Mouse (Mus musculus) heart, embryonic 10.5 days (tissue): ENCODE measurements at regions not wholly inside any gene's neighbourhood (a gene's known extent, or its start where the extent isn't known, plus 50 kb on each side); places are given as distances from the start of the nearest gene placed in this dataset.

ENCODE experiments used
- DNase-seq: peaks from one replicate; pipeline ENCODE4 v3.0.0-alpha.2; 2017; ENCODE audit warnings: low spot score
- H3K27ac ChIP-seq: fragments of 300-500 bp; sonication (generic); 2 replicates; pipeline ENCODE4 v1.5.1; 2016; ENCODE audit warnings: mild to moderate bottlenecking
- H3K27me3 ChIP-seq: fragments of 300-500 bp; sonication (generic); 2 replicates; pipeline ENCODE4 v1.6.1; 2016; ENCODE audit warnings: mild to moderate bottlenecking; ENCODE audit not compliant: poor library complexity, insufficient read depth, severe bottlenecking
- H3K36me3 ChIP-seq: fragments of 300-500 bp; sonication (generic); 2 replicates; pipeline ENCODE4 v1.6.1; 2016; ENCODE audit warnings: mild to moderate bottlenecking, moderate library complexity
- H3K4me1 ChIP-seq: fragments of 300-500 bp; sonication (generic); 2 replicates; pipeline ENCODE4 v1.6.1; 2016; ENCODE audit warnings: mild to moderate bottlenecking
- H3K4me3 ChIP-seq: fragments of 300-500 bp; sonication (generic); 2 replicates; pipeline ENCODE4 v1.5.1; 2016; ENCODE audit warnings: mild to moderate bottlenecking, moderate library complexity
- H3K9me3 ChIP-seq: fragments of 300-500 bp; sonication (generic); 2 replicates; pipeline ENCODE4 v1.6.1; 2016; ENCODE audit warnings: mild to moderate bottlenecking, moderate library complexity
- WGBS: fragments of 180-500 bp; shearing (Covaris S2); methylation state at CpG from one replicate; pipeline ENCODE4 v1.1.7; 2016; 5-methylcytosine and 5-hydroxymethylcytosine counted together

- 0 out of 2 replicates have a peak overlapping the region, but pooled peaks have one; percentile 8 for H3K27ac ChIP-seq
Observed at GRCm38 (mm10) chr15:63658031-63658521, 186.9 kb downstream of the Gsdmc2 start.

GRCm38 (mm10) chr15:63652216-63652961 lies 192.6 kb downstream of the Gsdmc2 start:
- H3K27ac ChIP-seq: no peak overlapping the region
- H3K27me3 ChIP-seq: no peaks in the 10 kb centered on the region
- H3K36me3 ChIP-seq: no peaks in the 10 kb centered on the region
- peak; percentile 80 for DNase-seq
- 41% methylated on average over 11 of the region's 11 CpGs for WGBS
- H3K4me1 ChIP-seq: peaks cover 3% of the 10 kb centered on the region; the same call in 1 of the 2 replicates
- no peaks in the 10 kb centered on the region for H3K9me3 ChIP-seq
- H3K4me3 ChIP-seq: no peak overlapping the region

More at GRCm38 (mm10) chr15:63658031-63658521, 186.9 kb downstream of the Gsdmc2 start:
- no peaks in the 10 kb centered on the region for H3K27me3 ChIP-seq
- peaks cover 14% of the 10 kb centered on the region; the same call in 1 of the 2 replicates for H3K4me1 ChIP-seq
- DNase-seq: no peak
- H3K4me3 ChIP-seq: no peak overlapping the region
- H3K36me3 ChIP-seq: no peaks in the 10 kb centered on the region
- no peaks in the 10 kb centered on the region for H3K9me3 ChIP-seq
- 57% methylated on average over 9 of the region's 9 CpGs for WGBS

GRCm38 (mm10) chr15:63651120-63651519 lies 193.9 kb downstream of the Gsdmc2 start:
- no peak overlapping the region for H3K27ac ChIP-seq
- 89% methylated on average over 7 of the region's 7 CpGs for WGBS
- H3K36me3 ChIP-seq: no peaks in the 10 kb centered on the region

GRCm38 (mm10) chr15:63648142-63648989 lies 196.6 kb downstream of the Gsdmc2 start:
- H3K36me3 ChIP-seq: no peaks in the 10 kb centered on the region
- no peaks in the 10 kb centered on the region for H3K27me3 ChIP-seq
- H3K4me1 ChIP-seq: no peaks in the 10 kb centered on the region; the same call in 1 of the 2 replicates
- H3K4me3 ChIP-seq: no peak overlapping the region
- 0 out of 2 replicates have a peak overlapping the region, but pooled peaks have one; percentile 22 for H3K27ac ChIP-seq
- WGBS: 74% methylated on average over 12 of the region's 12 CpGs
- DNase-seq: no peak
- H3K9me3 ChIP-seq: no peaks in the 10 kb centered on the region

More at GRCm38 (mm10) chr15:63651120-63651519, 193.9 kb downstream of the Gsdmc2 start:
- Histone ChIP-seq H3K9me3 (no peaks in the 10 kb centered on the region), H3K27me3 (no peaks in the 10 kb centered on the region), H3K4me3 (no peak overlapping the region), H3K4me1 (no peaks in the 10 kb centered on the region; the same call in 1 of the 2 replicates)
- DNase-seq: no peak

GRCm38 (mm10) chr15:63624814-63625213 lies 220.2 kb downstream of the Gsdmc2 start:
- Histone ChIP-seq H3K9me3 (no peaks in the 10 kb centered on the region), H3K4me1 (no peaks in the 10 kb centered on the region), H3K4me3 (no peak overlapping the region), H3K27ac (no peak overlapping the region), H3K27me3 (no peaks in the 10 kb centered on the region), H3K36me3 (no peaks in the 10 kb centered on the region)
- no peak for DNase-seq

GRCm38 (mm10) chr15:63624249-63624648 lies 220.7 kb downstream of the Gsdmc2 start:
- DNase-seq: no peak
- 81% methylated on average over 2 of the region's 2 CpGs for WGBS
- H3K27ac ChIP-seq: no peak overlapping the region

GRCm38 (mm10) chr15:63616506-63617208 lies 228.3 kb downstream of the Gsdmc2 start:
- Histone ChIP-seq H3K4me3 (no peak overlapping the region), H3K27me3 (no peaks in the 10 kb centered on the region), H3K9me3 (no peaks in the 10 kb centered on the region), H3K4me1 (peaks cover 6% of the 10 kb centered on the region), H3K27ac (peak overlapping the region; percentile 47; the same call in 1 of the 2 replicates), H3K36me3 (no peaks in the 10 kb centered on the region)
- peak; percentile 76 for DNase-seq
- 25% methylated on average over 8 of the region's 8 CpGs for WGBS

More at GRCm38 (mm10) chr15:63624249-63624648, 220.7 kb downstream of the Gsdmc2 start:
- no peaks in the 10 kb centered on the region for H3K36me3 ChIP-seq
- no peaks in the 10 kb centered on the region for H3K9me3 ChIP-seq
- H3K4me1 ChIP-seq: no peaks in the 10 kb centered on the region
- no peaks in the 10 kb centered on the region for H3K27me3 ChIP-seq
- no peak overlapping the region for H3K4me3 ChIP-seq

- H3K4me1 ChIP-seq: peaks cover 6% of the 10 kb centered on the region
- no peak overlapping the region for H3K4me3 ChIP-seq
- H3K9me3 ChIP-seq: no peaks in the 10 kb centered on the region
- H3K27me3 ChIP-seq: no peaks in the 10 kb centered on the region
- WGBS: 85% methylated on average over 2 of the region's 2 CpGs
- H3K36me3 ChIP-seq: no peaks in the 10 kb centered on the region
- no peak overlapping the region for H3K27ac ChIP-seq
- DNase-seq: no peak
Observed at GRCm38 (mm10) chr15:63614191-63614590, 230.8 kb downstream of the Gsdmc2 start.

GRCm38 (mm10) chr15:63613120-63613519 lies 231.9 kb downstream of the Gsdmc2 start:
- WGBS: 83% methylated on average over 1 of the region's 1 CpGs
- H3K4me1 ChIP-seq: peaks cover 6% of the 10 kb centered on the region
- H3K9me3 ChIP-seq: no peaks in the 10 kb centered on the region
- no peaks in the 10 kb centered on the region for H3K27me3 ChIP-seq
- H3K4me3 ChIP-seq: no peak overlapping the region
- H3K27ac ChIP-seq: no peak overlapping the region
- H3K36me3 ChIP-seq: no peaks in the 10 kb centered on the region
- no peak for DNase-seq

- no peak for DNase-seq
- no peak overlapping the region for H3K27ac ChIP-seq
- no peaks in the 10 kb centered on the region for H3K36me3 ChIP-seq
- H3K4me1 ChIP-seq: no peaks in the 10 kb centered on the region
- H3K4me3 ChIP-seq: no peak overlapping the region
- no peaks in the 10 kb centered on the region for H3K9me3 ChIP-seq
- 86% methylated on average over 3 of the region's 3 CpGs for WGBS
- no peaks in the 10 kb centered on the region for H3K27me3 ChIP-seq
Observed at GRCm38 (mm10) chr15:63611161-63611560, 233.8 kb downstream of the Gsdmc2 start.

- no peaks in the 10 kb centered on the region for H3K4me1 ChIP-seq
- H3K9me3 ChIP-seq: no peaks in the 10 kb centered on the region
- no peak overlapping the region for H3K27ac ChIP-seq
- H3K4me3 ChIP-seq: no peak overlapping the region
- no peaks in the 10 kb centered on the region for H3K27me3 ChIP-seq
- 78% methylated on average over 8 of the region's 8 CpGs for WGBS
- DNase-seq: no peak
- H3K36me3 ChIP-seq: no peaks in the 10 kb centered on the region
Observed at GRCm38 (mm10) chr15:63603100-63603714, 241.8 kb downstream of the Gsdmc2 start.

- Histone ChIP-seq H3K9me3 (no peaks in the 10 kb centered on the region), H3K36me3 (no peaks in the 10 kb centered on the region), H3K4me3 (no peak overlapping the region), H3K27ac (no peak overlapping the region), H3K4me1 (no peaks in the 10 kb centered on the region), H3K27me3 (no peaks in the 10 kb centered on the region)
- 58% methylated on average over 5 of the region's 5 CpGs for WGBS
- DNase-seq: peak; percentile 78
Observed at GRCm38 (mm10) chr15:63601543-63601942, 243.4 kb downstream of the Gsdmc2 start.
